Mouse (Mus musculus) hindbrain, embryonic 15.5 days (tissue): ENCODE measurements around the gene Fam241b. TPM values are rescaled to one million over a fixed set of nuclear protein-coding genes. Genes with fewer than 3 reads are reported as not detected.
"Not testable (repeated sequence)": the region's sequence is repeated elsewhere in the genome, so short reads cannot be mapped to it uniquely, and the experiment has no call there.

Experiments
- ATAC-seq: fragments of 200-750 bp; cut with Nextera tagmentation; 2 replicates; pipeline ENCODE4 v1.8.0; 2017; ENCODE audit warnings: low read depth, moderate number of reproducible peaks, moderate TSS enrichment; ENCODE audit not compliant: low FRiP score
- H3K27ac ChIP-seq: fragments of 300-500 bp; sonication (generic); replicated peaks from 2 replicates; pipeline ENCODE4 v1.5.1; 2015; ENCODE audit warnings: mild to moderate bottlenecking, inconsistent platforms
- H3K27me3 ChIP-seq: fragments of 300-500 bp; sonication (generic); 2 replicates; pipeline ENCODE4 v1.6.1; 2015; ENCODE audit warnings: control low read depth, inconsistent platforms
- H3K36me3 ChIP-seq: fragments of 300-500 bp; sonication (generic); 2 replicates; pipeline ENCODE4 v1.6.1; 2015; ENCODE audit warnings: control low read depth, inconsistent platforms
- H3K4me1 ChIP-seq: fragments of 300-500 bp; sonication (generic); replicated peaks from 2 replicates; pipeline ENCODE4 v1.6.1; 2015; ENCODE audit warnings: control low read depth, inconsistent platforms
- H3K4me2 ChIP-seq: fragments of 300-500 bp; sonication (generic); 2 replicates; pipeline ENCODE4 v1.6.1; 2015; ENCODE audit warnings: moderate library complexity, mild to moderate bottlenecking, inconsistent platforms
- H3K4me3 ChIP-seq: fragments of 300-500 bp; sonication (generic); 2 replicates; pipeline ENCODE4 v1.5.1; 2015; ENCODE audit warnings: mild to moderate bottlenecking, inconsistent platforms
- H3K9ac ChIP-seq: fragments of 300-500 bp; sonication (generic); 2 replicates; pipeline ENCODE4 v1.6.1; 2015; ENCODE audit warnings: inconsistent platforms
- H3K9me3 ChIP-seq: fragments of 300-500 bp; sonication (generic); 2 replicates; pipeline ENCODE4 v1.6.1; 2016; ENCODE audit warnings: control low read depth, inconsistent platforms
- WGBS: fragments of 180-500 bp; shearing (Covaris S2); methylation state at CpG from one replicate; pipeline ENCODE4 v1.1.7; 2015; 5-methylcytosine and 5-hydroxymethylcytosine counted together
- polyA plus RNA-seq: library from polyadenylated mRNA; unstranded; fragments of >200 nt; fragmentation: Nextera tagmentation; extraction: Ambion mirVana; gene quantifications from 2 replicates; pipeline ENCODE4 v1.2.1, GENCODE M21; 2015

The Fam241b gene
- polyA plus RNA-seq, 1 experiment from 2014 or later: 161 TPM

DNA sequence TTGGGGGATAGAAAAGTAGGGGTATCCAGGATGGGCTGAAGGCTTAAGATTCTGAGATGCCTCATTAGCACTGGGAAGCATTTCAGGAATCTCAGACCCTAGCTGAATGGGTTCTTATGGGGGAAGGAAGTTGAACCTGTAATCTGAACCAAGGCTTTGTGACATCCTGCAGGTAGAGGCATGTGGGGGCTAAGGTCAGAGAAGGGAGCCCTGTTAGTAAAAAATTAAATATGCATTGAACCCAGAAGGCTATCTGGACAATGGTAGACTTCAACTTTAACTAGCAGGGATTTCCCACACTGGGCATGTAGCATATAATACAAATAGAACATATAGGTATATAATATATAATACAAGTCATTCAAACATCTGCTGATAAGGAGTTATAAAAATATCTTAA, 54.2 kb downstream of the Fam241b start:
- H3K36me3 ChIP-seq: no peaks in the 10 kb centered on the region
- no peaks in the 10 kb centered on the region for H3K9me3 ChIP-seq
- H3K4me1 ChIP-seq: no peaks in the 10 kb centered on the region
- no peak overlapping the region for H3K4me3 ChIP-seq
- no peak overlapping the region for H3K27ac ChIP-seq
- ATAC-seq: no peak
- no peaks in the 10 kb centered on the region for H3K27me3 ChIP-seq
- no peak overlapping the region for H3K4me2 ChIP-seq
- no peak overlapping the region for H3K9ac ChIP-seq

- H3K27ac ChIP-seq: no peak overlapping the region
- H3K9ac ChIP-seq: no peak overlapping the region
- ATAC-seq: no peak
- H3K4me2 ChIP-seq: no peak overlapping the region
- H3K4me1 ChIP-seq: no peaks in the 10 kb centered on the region
- WGBS: 65% methylated on average over 7 of the region's 7 CpGs
- no peaks in the 10 kb centered on the region for H3K9me3 ChIP-seq
- H3K27me3 ChIP-seq: no peaks in the 10 kb centered on the region
- H3K36me3 ChIP-seq: no peaks in the 10 kb centered on the region
- no peak overlapping the region for H3K4me3 ChIP-seq
Observed at GRCm38 (mm10) chr10:62089071-62089470, 54.6 kb downstream of the Fam241b start.

DNA sequence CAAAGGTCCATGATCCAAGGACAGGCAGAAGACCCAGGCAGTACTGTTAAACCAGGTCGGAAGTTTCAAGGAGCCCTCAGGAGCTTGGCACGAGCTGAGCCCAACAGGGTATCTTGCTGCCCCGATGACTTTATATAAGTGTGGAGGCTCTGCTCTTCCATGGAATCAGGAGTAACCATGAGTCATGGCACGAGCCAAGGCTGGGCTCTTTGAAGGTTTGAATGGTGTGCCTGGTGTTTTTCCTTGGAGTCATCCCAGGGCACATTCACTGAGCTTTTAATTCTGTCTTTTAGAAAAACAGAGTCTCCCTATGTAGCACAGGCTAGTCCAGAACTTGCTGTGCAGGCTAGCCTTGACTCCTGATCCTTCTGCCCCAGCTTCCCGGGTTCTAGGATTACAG, 55.3 kb downstream of the Fam241b start:
- Histone ChIP-seq H3K9ac (no peak overlapping the region), H3K4me3 (no peak overlapping the region), H3K27ac (no peak overlapping the region), H3K27me3 (no peaks in the 10 kb centered on the region), H3K36me3 (no peaks in the 10 kb centered on the region), H3K9me3 (no peaks in the 10 kb centered on the region), H3K4me1 (no peaks in the 10 kb centered on the region), H3K4me2 (no peak overlapping the region)
- WGBS: 85% methylated on average over 5 of the region's 5 CpGs
- ATAC-seq: no peak

- no peak overlapping the region for H3K4me3 ChIP-seq
- no peak overlapping the region for H3K27ac ChIP-seq
- H3K4me1 ChIP-seq: no peaks in the 10 kb centered on the region
- WGBS: 86% methylated on average over 5 of the region's 5 CpGs
- no peaks in the 10 kb centered on the region for H3K36me3 ChIP-seq
- H3K4me2 ChIP-seq: no peak overlapping the region
- no peaks in the 10 kb centered on the region for H3K27me3 ChIP-seq
- ATAC-seq: no peak
- H3K9ac ChIP-seq: no peak overlapping the region
- no peaks in the 10 kb centered on the region for H3K9me3 ChIP-seq
Observed at GRCm38 (mm10) chr10:62086826-62087225, 56.9 kb downstream of the Fam241b start.

- Histone ChIP-seq H3K9ac (no peak overlapping the region), H3K27me3 (no peaks in the 10 kb centered on the region), H3K9me3 (no peaks in the 10 kb centered on the region), H3K36me3 (no peaks in the 10 kb centered on the region), H3K4me1 (no peaks in the 10 kb centered on the region), H3K4me2 (no peak overlapping the region), H3K4me3 (no peak overlapping the region), H3K27ac (no peak overlapping the region)
- no peak for ATAC-seq
- WGBS: 70% methylated on average over 2 of the region's 2 CpGs
Observed at GRCm38 (mm10) chr10:62086044-62086443, 57.7 kb downstream of the Fam241b start.

- no peak overlapping the region for H3K27ac ChIP-seq
- WGBS: 64% methylated on average over 11 of the region's 11 CpGs
- no peak overlapping the region for H3K4me3 ChIP-seq
- no peaks in the 10 kb centered on the region for H3K9me3 ChIP-seq
- H3K9ac ChIP-seq: no peak overlapping the region
- no peaks in the 10 kb centered on the region for H3K27me3 ChIP-seq
- no peak overlapping the region for H3K4me2 ChIP-seq
- no peaks in the 10 kb centered on the region for H3K36me3 ChIP-seq
- no peak for ATAC-seq
- no peaks in the 10 kb centered on the region for H3K4me1 ChIP-seq
Observed at GRCm38 (mm10) chr10:62076248-62077134, 67.2 kb downstream of the Fam241b start.

DNA sequence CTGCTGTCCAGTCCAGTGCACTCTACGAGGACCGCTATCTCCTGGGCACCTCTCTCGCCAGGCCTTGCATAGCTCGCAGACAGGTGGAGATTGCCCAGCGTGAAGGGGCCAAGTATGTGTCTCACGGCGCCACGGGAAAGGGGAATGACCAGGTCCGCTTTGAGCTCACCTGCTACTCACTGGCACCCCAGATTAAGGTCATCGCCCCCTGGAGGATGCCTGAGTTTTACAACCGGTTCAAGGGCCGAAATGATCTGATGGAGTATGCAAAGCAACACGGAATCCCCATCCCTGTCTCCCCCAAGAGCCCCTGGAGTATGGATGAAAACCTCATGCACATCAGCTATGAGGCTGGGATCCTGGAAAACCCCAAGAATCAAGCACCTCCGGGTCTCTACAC, 72.4 kb downstream of the Fam241b start:
- not testable (repeated sequence) for H3K4me3 ChIP-seq, ATAC-seq, H3K27ac ChIP-seq, H3K9me3 ChIP-seq, H3K4me1 ChIP-seq, H3K4me2 ChIP-seq, H3K27me3 ChIP-seq, H3K36me3 ChIP-seq, H3K9ac ChIP-seq
- WGBS: 86% methylated on average over 14 of the region's 14 CpGs

GRCm38 (mm10) chr10:62070636-62071035, 73.1 kb downstream of the Fam241b start:
- Histone ChIP-seq H3K27me3 (no peaks in the 10 kb centered on the region), H3K27ac (no peak overlapping the region), H3K4me3 (no peak overlapping the region), H3K9me3 (no peaks in the 10 kb centered on the region), H3K36me3 (no peaks in the 10 kb centered on the region), H3K4me2 (no peak overlapping the region), H3K4me1 (no peaks in the 10 kb centered on the region), H3K9ac (no peak overlapping the region)
- 87% methylated on average over 8 of the region's 8 CpGs for WGBS
- no peak for ATAC-seq

GRCm38 (mm10) chr10:62069946-62070345, 73.8 kb downstream of the Fam241b start:
- Histone ChIP-seq H3K9me3 (no peaks in the 10 kb centered on the region), H3K4me3 (no peak overlapping the region), H3K9ac (no peak overlapping the region), H3K36me3 (no peaks in the 10 kb centered on the region), H3K4me1 (no peaks in the 10 kb centered on the region), H3K27me3 (no peaks in the 10 kb centered on the region), H3K27ac (no peak overlapping the region), H3K4me2 (no peak overlapping the region)
- WGBS: 92% methylated on average over 3 of the region's 3 CpGs
- no peak for ATAC-seq

GRCm38 (mm10) chr10:62069398-62069797, 74.3 kb downstream of the Fam241b start:
- no peak for ATAC-seq
- H3K27ac ChIP-seq: no peak overlapping the region
- no peaks in the 10 kb centered on the region for H3K9me3 ChIP-seq
- no peaks in the 10 kb centered on the region for H3K4me1 ChIP-seq
- no peak overlapping the region for H3K9ac ChIP-seq
- no peak overlapping the region for H3K4me2 ChIP-seq
- no peaks in the 10 kb centered on the region for H3K27me3 ChIP-seq
- H3K36me3 ChIP-seq: no peaks in the 10 kb centered on the region
- 91% methylated on average over 7 of the region's 7 CpGs for WGBS
- no peak overlapping the region for H3K4me3 ChIP-seq

DNA sequence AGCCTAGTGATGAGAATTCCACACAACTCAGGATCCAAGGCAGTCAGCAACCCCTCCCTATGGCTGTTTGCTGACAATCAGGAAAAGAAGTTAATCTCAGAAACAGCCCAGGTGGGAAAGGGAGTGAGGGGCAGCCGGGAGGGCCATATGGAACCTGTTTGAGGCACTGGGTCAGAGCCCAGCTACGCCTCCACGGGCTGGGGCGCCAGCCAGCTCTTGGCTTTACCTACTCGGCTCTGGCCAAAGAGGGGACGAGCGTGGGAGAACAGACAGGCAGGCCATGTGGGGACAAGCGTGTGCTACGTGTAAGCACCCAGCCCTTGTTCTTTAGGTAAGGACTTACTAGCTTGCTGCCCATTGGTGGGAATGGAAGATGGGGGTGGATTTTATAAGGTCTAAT, 75.2 kb downstream of the Fam241b start:
- Histone ChIP-seq H3K9ac (no peak overlapping the region), H3K9me3 (no peaks in the 10 kb centered on the region), H3K4me2 (no peak overlapping the region), H3K27ac (no peak overlapping the region), H3K4me3 (no peak overlapping the region), H3K4me1 (no peaks in the 10 kb centered on the region), H3K36me3 (no peaks in the 10 kb centered on the region), H3K27me3 (no peaks in the 10 kb centered on the region)
- WGBS: 80% methylated on average over 9 of the region's 9 CpGs
- ATAC-seq: no peak

GRCm38 (mm10) chr10:62066213-62066612, 77.5 kb downstream of the Fam241b start:
- Histone ChIP-seq H3K27ac (no peak overlapping the region), H3K9ac (no peak overlapping the region), H3K9me3 (no peaks in the 10 kb centered on the region), H3K36me3 (no peaks in the 10 kb centered on the region), H3K4me1 (peaks cover under 1% of the 10 kb centered on the region), H3K27me3 (no peaks in the 10 kb centered on the region), H3K4me3 (no peak overlapping the region), H3K4me2 (no peak overlapping the region)
- ATAC-seq: no peak
- WGBS: 63% methylated on average over 7 of the region's 7 CpGs

DNA sequence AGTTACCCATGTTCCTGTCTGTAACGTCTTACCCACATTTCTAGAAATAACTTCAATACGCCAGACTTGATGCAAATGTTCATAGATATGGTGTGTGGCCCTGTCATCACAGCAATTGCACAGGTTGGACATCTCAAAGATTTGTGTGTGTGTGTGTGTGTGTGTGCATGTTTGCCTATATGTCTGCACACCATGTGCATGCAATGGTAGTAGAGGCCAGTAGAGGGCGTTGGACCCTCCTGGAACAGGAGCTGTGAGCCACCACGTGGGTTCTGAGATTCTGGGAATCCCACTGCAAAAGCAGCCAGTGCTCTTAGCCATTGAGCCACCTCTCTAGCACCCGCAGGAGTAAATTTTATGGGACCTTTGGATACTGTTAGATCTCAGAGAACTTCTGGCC, 80.9 kb downstream of the Fam241b start:
- no peak for ATAC-seq
- no peaks in the 10 kb centered on the region for H3K27me3 ChIP-seq
- H3K9me3 ChIP-seq: no peaks in the 10 kb centered on the region
- 65% methylated on average over 5 of the region's 5 CpGs for WGBS
- no peak overlapping the region for H3K9ac ChIP-seq
- peaks cover 21% of the 10 kb centered on the region for H3K4me1 ChIP-seq
- H3K27ac ChIP-seq: no peak overlapping the region
- H3K36me3 ChIP-seq: no peaks in the 10 kb centered on the region
- H3K4me2 ChIP-seq: no peak overlapping the region
- H3K4me3 ChIP-seq: no peak overlapping the region
